8 mouse cellular contexts compared by ENCODE assay signal in genomic region chr13:96542901-96543891, GRCm38 (mm10). TPM values are rescaled to one million over a fixed set of nuclear protein-coding genes. Genes with fewer than 3 reads are reported as not detected.
DNase-seq lines count a peak whose midpoint lies in the region; ATAC-seq and TF ChIP-seq lines count a peak whose summit lies in the region.
"Had no signal": no experiment of that assay in that cellular context is flagged by ENCODE, and none has a peak within 500 bp of the region (broad histone marks: within the 10 kb centered on the region; RNA-seq: fewer than 3 reads in every experiment).

No protein-coding gene starts in this region.

- no peaks in the 10 kb centered on the region for H3K36me3 ChIP-seq in intestine, postnatal 0 days (ENCODE audit: control insufficient read depth, insufficient read depth)
- no peaks in the 10 kb centered on the region for H3K36me3 ChIP-seq in liver, postnatal 0 days (replicated peaks; ENCODE audit: insufficient read depth, low read length)
- H3K36me3 ChIP-seq in neural tube, embryonic 14.5 days (ENCODE audit: control insufficient read depth, insufficient read depth, low read length), result no peaks in the 10 kb centered on the region

- peak overlapping the region; percentile 100 for H3K4me3 ChIP-seq in bone marrow macrophage, adult 2 months (ENCODE audit: insufficient read depth, low read length)
- H3K4me3 ChIP-seq in gastrocnemius, adult 2 months, result peak overlapping the region; percentile 96
- peak overlapping the region; percentile 89 for H3K4me3 ChIP-seq in intestine, postnatal 0 days (ENCODE audit: low read depth, low read length)
- H3K4me3 ChIP-seq in liver, postnatal 0 days (ENCODE audit: low read depth, low read length), result peak overlapping the region; percentile 100
- H3K4me3 ChIP-seq in neural tube, embryonic 14.5 days (ENCODE audit: low read depth, low read length), result peak overlapping the region; percentile 93

- peak; percentile 64 for ATAC-seq in intestine, postnatal 0 days
- ATAC-seq in liver, postnatal 0 days, result peak; percentile 56
- no peak; the same call in 1 of the 2 replicates for ATAC-seq in neural tube, embryonic 14.5 days (ENCODE audit: low read depth)

- WGBS in intestine, postnatal 0 days, result under 1% methylated on average over 69 of the region's 73 CpGs
- WGBS in liver, postnatal 0 days (ENCODE audit: insufficient replicate concordance), result under 1% methylated on average over 53 of the region's 73 CpGs
- WGBS in neural tube, embryonic 14.5 days, result under 1% methylated on average over 57 of the region's 73 CpGs

- peak overlapping the region; percentile 88 for H3K27ac ChIP-seq in bone marrow macrophage, adult 2 months (ENCODE audit: insufficient read depth, low read depth, low read length)
- peak overlapping the region; percentile 96 for H3K27ac ChIP-seq in gastrocnemius, adult 2 months
- peak overlapping the region; percentile 87 for H3K27ac ChIP-seq in intestine, postnatal 0 days (ENCODE audit: low read depth, low read length)
- H3K27ac ChIP-seq in liver, postnatal 0 days (ENCODE audit: low read depth), result peak overlapping the region; percentile 98
- H3K27ac ChIP-seq in neural tube, embryonic 14.5 days (ENCODE audit: low read depth, low read length), result peak overlapping the region; percentile 96

- peak; percentile 11 to 40 for DNase-seq in spleen, postnatal 36 days (ENCODE audit: low spot score in 2 of 2)
- DNase-seq in spleen, adult 12 weeks (ENCODE audit: low spot score), result no peak
- peak; percentile 77 for DNase-seq in gastrocnemius, adult 2 months
- DNase-seq in liver, postnatal 0 days, result peak; percentile 76

- no peaks in the 10 kb centered on the region for H3K9me3 ChIP-seq in intestine, postnatal 0 days (ENCODE audit: control insufficient read depth)
- H3K9me3 ChIP-seq in liver, postnatal 0 days (ENCODE audit: low read length), result no peaks in the 10 kb centered on the region
- no peaks in the 10 kb centered on the region for H3K9me3 ChIP-seq in neural tube, embryonic 14.5 days (ENCODE audit: control insufficient read depth, low read length)

- no peak for TF ChIP-seq POLR2A in bone marrow macrophage, adult 2 months (IDR thresholded peaks at IDR 0.05; ENCODE audit: borderline replicate concordance, low read depth, low read length)

- no peaks in the 10 kb centered on the region for H3K27me3 ChIP-seq in intestine, postnatal 0 days (replicated peaks; ENCODE audit: control insufficient read depth, insufficient read depth, low read length)
- no peaks in the 10 kb centered on the region for H3K27me3 ChIP-seq in liver, postnatal 0 days (ENCODE audit: insufficient read depth, low read length)
- no peaks in the 10 kb centered on the region for H3K27me3 ChIP-seq in neural tube, embryonic 14.5 days (ENCODE audit: control insufficient read depth, insufficient read depth, low read length)

- TF ChIP-seq CTCF in bone marrow macrophage, adult 2 months (IDR thresholded peaks at IDR 0.05; ENCODE audit: low read depth, low read length), result no peak
- no peak for TF ChIP-seq CTCF in gastrocnemius, adult 2 months (IDR thresholded peaks at IDR 0.05)
- TF ChIP-seq CTCF in intestine, postnatal 0 days (IDR thresholded peaks at IDR 0.05; ENCODE audit: low read depth), result no peak
- TF ChIP-seq CTCF in liver, postnatal 0 days (IDR thresholded peaks at IDR 0.05; ENCODE audit: low read depth), result no peak

- H3K4me2 ChIP-seq in intestine, postnatal 0 days (replicated peaks; ENCODE audit: low read depth), result peak overlapping the region; percentile 74
- H3K4me2 ChIP-seq in liver, postnatal 0 days (ENCODE audit: low read depth, low read length), result peak overlapping the region; percentile 86
- H3K4me2 ChIP-seq in neural tube, embryonic 14.5 days (ENCODE audit: low read depth, low read length), result peak overlapping the region; percentile 72

- TF ChIP-seq EP300 in liver, postnatal 0 days (IDR thresholded peaks at IDR 0.05; ENCODE audit: low read depth), result no peak

- H3K4me1 ChIP-seq in bone marrow macrophage, adult 2 months (ENCODE audit: control insufficient read depth, insufficient read depth, low read length), result peaks cover 17% of the 10 kb centered on the region
- peaks cover 4% of the 10 kb centered on the region; the same call in 1 of the 2 replicates for H3K4me1 ChIP-seq in intestine, postnatal 0 days (replicated peaks; ENCODE audit: control insufficient read depth, insufficient read depth, low read length)
- peaks cover 11% of the 10 kb centered on the region for H3K4me1 ChIP-seq in liver, postnatal 0 days (ENCODE audit: insufficient read depth)
- H3K4me1 ChIP-seq in neural tube, embryonic 14.5 days (ENCODE audit: control insufficient read depth, insufficient read depth, low read length), result peaks cover 7% of the 10 kb centered on the region

- intact Hi-C loops in gastrocnemius, adult 2 months (cut with DNase I), result loop anchor here (2.0 to 5.0 kb wide), 2 partner anchors 42 to 156 kb away; partner anchors contain the start of gene Poc5

- peak overlapping the region; percentile 83 for H3K9ac ChIP-seq in intestine, postnatal 0 days (ENCODE audit: low read depth, low read length)
- H3K9ac ChIP-seq in liver, postnatal 0 days (replicated peaks), result peak overlapping the region; percentile 98
- H3K9ac ChIP-seq in neural tube, embryonic 14.5 days (replicated peaks; ENCODE audit: low read depth, low read length), result peak overlapping the region; percentile 83

RNA-seq across cellular contexts. Expression of gene Col4a3bp, which starts 0.8 kb away (rescaled TPM):
- polyA plus RNA-seq in bone marrow macrophage, adult 2 months (2012; ENCODE audit: insufficient read depth, insufficient read length, missing spikeins), result 53.0 and 63.0 TPM in 2 replicates
- 10 to 100 TPM; 47.3 to 60.1 TPM for total RNA-seq in gastrocnemius, adult 2 months (2021)
- polyA plus RNA-seq in intestine, postnatal 0 days (2015; fragmentation: Nextera tagmentation; extraction: Ambion mirVana), result 6.8 and 8.0 TPM in 2 replicates
- polyA plus RNA-seq in liver, postnatal 0 days (2015; fragmentation: Nextera tagmentation; extraction: Ambion mirVana), result 3.5 and 4.2 TPM in 2 replicates
- polyA plus RNA-seq in neural tube, embryonic 14.5 days (2014; fragmentation: Nextera tagmentation; extraction: Ambion mirVana), result 10.0 and 14.6 TPM in 2 replicates

RNA-seq across cellular contexts. Expression of gene Polk, which starts 0.8 kb away (rescaled TPM):
- 13.2 and 18.4 TPM in 2 replicates for polyA plus RNA-seq in bone marrow macrophage, adult 2 months (2012; ENCODE audit: insufficient read depth, insufficient read length, missing spikeins)
- total RNA-seq in gastrocnemius, adult 2 months (2021), result 1 to 10 TPM; 5.3 to 7.4 TPM
- 2.1 and 2.2 TPM in 2 replicates for polyA plus RNA-seq in intestine, postnatal 0 days (2015; fragmentation: Nextera tagmentation; extraction: Ambion mirVana)
- polyA plus RNA-seq in liver, postnatal 0 days (2015; fragmentation: Nextera tagmentation; extraction: Ambion mirVana), result 1.3 TPM in 2 replicates
- 6.7 and 7.4 TPM in 2 replicates for polyA plus RNA-seq in neural tube, embryonic 14.5 days (2014; fragmentation: Nextera tagmentation; extraction: Ambion mirVana)

RNA-seq across cellular contexts. Expression of gene Gm17622, which starts 52.7 kb away (rescaled TPM):
- polyA plus RNA-seq in bone marrow macrophage, adult 2 months (2012; ENCODE audit: insufficient read depth, insufficient read length, missing spikeins), result not detected in 2 replicates
- total RNA-seq in gastrocnemius, adult 2 months (2021), result not detected
- polyA plus RNA-seq in intestine, postnatal 0 days (2015; fragmentation: Nextera tagmentation; extraction: Ambion mirVana), result not detected in 2 replicates
- not detected in 2 replicates for polyA plus RNA-seq in liver, postnatal 0 days (2015; fragmentation: Nextera tagmentation; extraction: Ambion mirVana)
- polyA plus RNA-seq in neural tube, embryonic 14.5 days (2014; fragmentation: Nextera tagmentation; extraction: Ambion mirVana), result not detected in 2 replicates
- total RNA-seq: heart, adult 18-20 months had no signal
